Mouse (Mus musculus) regulatory T cell (primary cell): ENCODE measurements around the gene Arhgap15.

ENCODE experiments used
- in situ Hi-C: fragments of 300-600 bp; cut with MboI, MseI; formaldehyde crosslinking; loops from one replicate; pipeline ENCODE4 v1.15.1; 2025; ENCODE audit warnings: high pct_unique_total_duplicates

Arhgap15 gene

GRCm38 (mm10) chr2:43782157-43782556 is 33.5 kb downstream of the Arhgap15 start:
- in situ Hi-C loops = no loop called here

- in situ Hi-C loops = no loop called here
These were observed 35.4 kb downstream of the Arhgap15 start for GRCm38 (mm10) chr2:43783759-43784735.

- in situ Hi-C loops = no loop called here
These were observed 37.5 kb downstream of the Arhgap15 start for GRCm38 (mm10) chr2:43786101-43786500.

- in situ Hi-C loops = no loop called here
These were observed 38.5 kb downstream of the Arhgap15 start for GRCm38 (mm10) chr2:43787141-43787540.

- in situ Hi-C loops = no loop called here
These were observed 39.9 kb downstream of the Arhgap15 start for GRCm38 (mm10) chr2:43788484-43788883.

- in situ Hi-C loops = no loop called here
These were observed 41.5 kb downstream of the Arhgap15 start for GRCm38 (mm10) chr2:43790049-43790693.

GRCm38 (mm10) chr2:43791575-43791974 is 43.0 kb downstream of the Arhgap15 start:
- in situ Hi-C loops = no loop called here

GRCm38 (mm10) chr2:43793105-43793504 is 44.5 kb downstream of the Arhgap15 start:
- in situ Hi-C loops = no loop called here

- in situ Hi-C loops = no loop called here
These were observed 46.1 kb downstream of the Arhgap15 start for GRCm38 (mm10) chr2:43794700-43795099.

GRCm38 (mm10) chr2:43796448-43796847 is 47.8 kb downstream of the Arhgap15 start:
- in situ Hi-C loops = no loop called here

GRCm38 (mm10) chr2:43805960-43806744 is 57.5 kb downstream of the Arhgap15 start:
- in situ Hi-C loops = no loop called here

GRCm38 (mm10) chr2:43815896-43816787 is 67.5 kb downstream of the Arhgap15 start:
- in situ Hi-C loops = no loop called here

- in situ Hi-C loops = no loop called here
These were observed 68.4 kb downstream of the Arhgap15 start for GRCm38 (mm10) chr2:43816788-43817581.

- in situ Hi-C loops = no loop called here
These were observed 87.3 kb downstream of the Arhgap15 start for GRCm38 (mm10) chr2:43835931-43836330.

- in situ Hi-C loops = no loop called here
These were observed 93.0 kb downstream of the Arhgap15 start for GRCm38 (mm10) chr2:43841644-43842043.

GRCm38 (mm10) chr2:43851195-43851594 is 102.6 kb downstream of the Arhgap15 start:
- in situ Hi-C loops = no loop called here

- in situ Hi-C loops = no loop called here
These were observed 114.1 kb downstream of the Arhgap15 start for GRCm38 (mm10) chr2:43862709-43863108.

- in situ Hi-C loops = no loop called here
These were observed 153.9 kb downstream of the Arhgap15 start for GRCm38 (mm10) chr2:43902403-43902973.

- in situ Hi-C loops = loop anchor here (5.0 kb wide), 1 partner anchor 185 kb away; no protein-coding TSS in a partner anchor
These were observed 158.9 kb downstream of the Arhgap15 start for GRCm38 (mm10) chr2:43907496-43907895.

GRCm38 (mm10) chr2:43914104-43914503 is 165.5 kb downstream of the Arhgap15 start:
- in situ Hi-C loops = no loop called here
